Mouse (Mus musculus) G1E (cell line): ENCODE measurements around the gene Plekhj1.

Experiments
- CTCF ChIP-seq: IDR thresholded peaks from 2 replicates; pipeline ENCODE4 v1.5.1; 2012; ENCODE audit warnings: low read depth, low read length, inconsistent platforms, mixed read lengths
- GATA1 ChIP-seq: IDR thresholded peaks from 2 replicates; pipeline ENCODE4 v1.6.1; 2012; ENCODE audit warnings: borderline replicate concordance, low read length, inconsistent platforms, mixed read lengths
- GATA2 ChIP-seq: IDR thresholded peaks from 2 replicates; pipeline ENCODE4 v1.6.1; 2012; ENCODE audit warnings: low read depth, low read length, inconsistent platforms, borderline replicate concordance
- POLR2AphosphoS5 ChIP-seq: IDR thresholded peaks from 2 replicates; pipeline ENCODE4 v1.6.1; 2012; ENCODE audit warnings: low read depth, low read length, inconsistent platforms; ENCODE audit not compliant: insufficient replicate concordance
- TAL1 ChIP-seq: conservative IDR thresholded peaks from 2 replicates; pipeline ENCODE4 v1.6.1; 2012; ENCODE audit warnings: low read depth, low read length, inconsistent platforms, mixed read lengths

DNA sequence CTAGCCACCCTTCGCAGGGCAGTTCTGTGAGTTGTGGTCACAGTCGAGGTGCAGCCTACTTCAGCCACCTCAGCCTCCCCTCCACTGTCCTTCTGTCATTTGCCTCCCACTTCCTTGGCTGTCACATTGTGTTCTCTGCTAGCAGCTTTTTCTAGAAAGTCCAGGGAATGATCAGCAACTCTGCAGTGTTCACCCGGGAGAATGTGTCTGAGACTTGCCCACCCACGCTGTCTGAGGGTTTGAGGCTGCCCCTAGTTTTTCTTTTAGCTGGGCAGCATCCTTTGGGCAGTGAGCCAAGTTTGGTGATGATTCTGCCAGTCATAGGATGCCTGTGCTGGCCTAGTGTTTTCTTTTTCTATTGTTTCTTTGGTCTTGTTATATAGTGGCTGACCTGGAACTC, 41.5 kb downstream of the Plekhj1 start:
- TF ChIP-seq TAL1 (no peak), GATA1 (no peak), POLR2AphosphoS5 (no peak), CTCF (no peak), GATA2 (no peak)
